Mouse (Mus musculus) cerebellum, adult 11-12 months (tissue): Measurements from ENCODE around the gene Mptx2.
"Not testable (repeated sequence)": the region's sequence is repeated elsewhere in the genome, so short reads cannot be mapped to it uniquely, and the experiment has no call there.

Experiments used
- DNase-seq: peaks from one replicate; pipeline ENCODE4 v3.0.0; 2022

The Mptx2 gene

DNA sequence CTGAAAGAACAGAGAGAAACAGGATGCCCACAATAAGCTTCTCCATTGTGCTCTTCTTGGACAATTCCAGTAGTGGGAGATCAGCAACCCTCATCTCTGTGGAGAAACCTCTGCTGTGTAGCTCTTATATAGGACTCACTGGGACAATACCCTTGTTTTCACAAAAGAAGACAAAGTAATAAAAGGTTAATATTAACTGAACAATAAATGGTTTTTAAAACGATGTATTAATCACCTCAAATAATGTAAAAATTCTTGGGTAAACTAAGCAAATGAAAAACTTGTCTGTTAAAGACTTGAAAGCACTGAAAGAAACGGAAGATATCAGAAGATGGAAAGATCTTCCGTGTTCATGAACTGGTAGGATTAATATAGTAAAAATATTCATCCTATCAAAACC is at the start of gene Mptx2:
Mptx2 (minus strand) TSS at position 101 of the 400 bp plus-strand sequence.
- DNase-seq = no peak

DNA sequence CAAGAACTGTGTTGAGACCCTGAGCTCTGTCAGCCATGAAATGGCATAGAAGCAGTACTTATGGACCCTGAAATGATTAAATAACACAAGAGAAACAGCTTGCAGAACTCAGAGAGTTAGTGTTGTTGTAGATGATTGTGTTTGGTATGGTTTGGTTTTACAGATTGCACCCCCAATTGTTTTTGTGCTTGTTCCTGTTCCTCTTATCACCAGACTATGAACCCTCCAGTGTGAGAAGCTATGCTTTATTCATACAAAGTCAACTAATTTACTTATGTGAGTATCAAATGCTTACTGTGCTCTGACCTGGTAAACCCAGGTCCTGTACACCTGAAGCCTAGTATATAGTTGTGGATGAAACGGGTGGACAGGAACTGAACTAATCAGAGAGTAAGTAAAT is 49.0 kb upstream of the Mptx2 start:
- DNase-seq = no peak

DNA sequence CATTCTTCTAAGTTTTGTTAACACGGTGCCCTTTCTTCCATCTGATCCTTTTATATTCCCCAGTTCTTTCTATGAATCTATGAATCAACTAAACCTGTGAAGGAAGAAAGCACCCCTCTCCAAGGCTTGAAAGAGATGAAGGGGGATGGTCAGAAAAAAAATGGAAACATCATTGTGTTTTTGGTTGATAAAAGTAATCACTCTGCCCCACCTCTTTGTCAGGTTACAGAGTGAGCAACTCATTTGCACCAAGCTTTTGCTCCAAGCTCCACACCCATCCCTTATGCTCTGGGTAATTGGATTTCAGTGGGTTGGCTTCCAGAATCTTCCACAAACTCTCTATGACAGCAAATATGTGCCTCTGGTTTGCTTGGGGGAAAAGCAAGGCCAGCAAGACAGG is 47.8 kb upstream of the Mptx2 start:
- DNase-seq = no peak

DNA sequence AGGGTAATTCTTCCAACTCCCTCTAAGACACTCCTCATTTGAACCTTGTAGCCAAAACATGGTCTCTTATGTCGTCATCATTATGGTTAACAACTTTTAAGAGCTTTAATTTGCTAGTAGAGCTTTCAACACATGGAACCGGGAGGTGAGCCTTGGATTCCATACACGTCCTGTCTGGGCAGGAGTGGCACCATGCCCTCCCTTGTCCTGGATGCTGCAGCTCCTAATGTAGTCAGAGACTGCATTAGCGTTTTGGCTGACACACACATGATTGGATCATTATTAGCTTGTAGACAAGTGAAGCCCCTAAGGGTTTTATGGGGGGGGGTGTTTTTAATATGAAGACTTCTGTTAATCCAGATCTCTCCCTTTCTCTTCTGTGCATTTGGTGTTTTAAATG is 47.4 kb upstream of the Mptx2 start:
- DNase-seq = no peak

DNA sequence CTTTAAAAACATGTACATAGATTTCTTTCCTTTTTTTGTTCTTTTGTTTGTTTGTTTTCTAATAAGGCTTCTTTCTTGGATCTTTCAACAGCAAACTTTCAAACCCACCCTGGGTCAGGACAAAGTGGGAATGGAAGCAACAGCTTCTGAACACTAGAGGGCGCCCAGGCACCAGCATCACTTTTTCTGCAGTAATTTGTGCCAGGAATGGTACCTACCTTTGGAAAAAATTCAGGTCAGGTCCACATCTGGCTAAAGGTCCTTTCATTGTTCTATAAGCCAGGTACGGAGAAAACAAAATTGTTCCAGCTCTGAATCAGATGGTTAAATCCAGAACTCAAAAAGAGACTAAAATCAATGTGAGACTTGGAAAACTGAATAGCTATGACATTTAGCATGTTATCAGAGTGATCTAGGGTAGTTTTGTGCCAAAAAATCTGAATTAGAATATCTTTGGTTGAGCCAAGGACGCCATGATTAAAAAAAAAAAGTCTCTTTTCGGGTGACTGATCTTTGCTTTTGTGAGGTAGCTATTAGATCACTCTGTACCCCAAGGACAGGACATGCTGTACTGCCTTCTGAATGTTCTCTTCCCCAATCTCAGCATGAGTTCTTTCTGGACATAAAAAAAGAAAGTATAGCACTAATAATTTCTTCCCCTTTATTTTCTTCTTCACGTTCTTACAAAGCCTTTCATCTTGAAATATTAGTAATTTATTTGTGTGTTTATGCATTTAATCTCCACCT is 46.4 kb upstream of the Mptx2 start:
- DNase-seq = no peak

DNA sequence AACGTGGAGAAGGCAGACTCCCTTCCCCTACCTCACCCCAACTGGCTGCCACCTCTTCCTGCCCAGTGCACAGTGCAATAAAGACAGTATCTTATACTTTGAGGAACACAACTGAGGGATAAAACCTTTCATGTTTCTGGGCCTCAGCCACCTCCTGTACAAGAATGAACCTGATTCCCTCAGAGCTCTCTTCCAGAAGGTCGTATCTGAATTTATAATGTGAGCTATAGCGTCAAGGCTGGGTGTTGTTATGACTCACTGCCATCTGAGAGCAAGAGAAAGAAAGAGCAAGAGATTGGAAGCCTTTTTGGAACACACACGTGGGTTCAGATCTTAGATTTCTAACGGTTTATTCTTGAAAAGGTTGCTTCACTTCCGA is 44.7 kb upstream of the Mptx2 start:
- no peak for DNase-seq

DNA sequence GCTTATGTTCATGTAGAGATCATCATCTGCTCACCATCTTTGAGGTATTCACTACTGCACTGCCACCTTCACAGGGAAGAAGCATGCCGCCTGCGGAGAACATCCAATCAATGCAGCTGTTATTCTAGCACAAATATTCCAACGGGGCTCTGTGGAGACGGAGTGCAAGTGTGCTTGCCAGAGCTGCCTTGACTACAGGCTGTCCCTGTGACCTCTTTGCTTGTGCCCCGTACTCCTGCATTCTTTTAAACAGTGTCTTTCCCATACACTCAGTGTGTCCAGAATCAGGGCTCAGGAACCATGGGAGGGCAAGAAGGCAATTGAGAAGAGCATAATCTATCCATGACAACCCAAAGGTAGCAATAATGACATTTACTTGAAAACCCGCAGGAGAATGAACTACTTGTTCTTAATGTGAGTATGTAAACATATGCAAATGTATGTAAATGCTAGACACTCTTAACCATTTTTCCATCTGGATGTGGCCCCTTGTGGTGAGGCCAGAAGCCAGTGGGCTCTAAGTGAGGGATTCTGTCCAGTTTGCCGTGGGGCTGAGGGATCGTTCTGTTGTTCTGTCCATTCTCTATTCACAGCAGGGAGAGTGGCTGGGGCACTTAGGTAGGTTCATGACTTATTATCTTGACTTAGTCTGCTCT is 44.1 kb upstream of the Mptx2 start:
- DNase-seq = no peak

DNA sequence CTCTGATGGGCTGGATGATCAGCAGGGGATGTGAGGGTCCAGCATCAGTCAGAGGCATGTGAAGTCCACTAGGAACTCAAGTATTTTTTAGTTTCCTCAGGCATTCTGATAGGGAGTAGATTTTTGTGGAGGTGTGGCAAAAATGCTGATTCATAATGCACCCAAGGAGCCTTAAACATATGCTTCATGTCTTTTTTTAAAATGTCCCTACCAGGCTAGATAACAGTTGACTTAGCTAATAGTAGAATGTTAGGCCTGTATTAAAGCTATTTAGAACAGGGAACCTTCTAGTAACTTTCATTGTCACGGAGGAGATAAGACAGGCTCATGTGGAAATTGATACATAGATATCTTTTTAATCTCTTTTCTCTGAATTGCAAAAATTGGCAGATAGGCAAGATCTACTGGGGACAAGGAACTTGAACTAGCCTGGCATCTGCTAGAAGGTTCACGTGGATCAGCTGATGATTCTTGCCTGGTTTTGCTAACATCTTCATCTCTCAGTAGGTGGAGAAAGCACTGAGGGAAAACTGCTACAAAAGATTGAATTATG is 40.4 kb upstream of the Mptx2 start:
- no peak for DNase-seq

DNA sequence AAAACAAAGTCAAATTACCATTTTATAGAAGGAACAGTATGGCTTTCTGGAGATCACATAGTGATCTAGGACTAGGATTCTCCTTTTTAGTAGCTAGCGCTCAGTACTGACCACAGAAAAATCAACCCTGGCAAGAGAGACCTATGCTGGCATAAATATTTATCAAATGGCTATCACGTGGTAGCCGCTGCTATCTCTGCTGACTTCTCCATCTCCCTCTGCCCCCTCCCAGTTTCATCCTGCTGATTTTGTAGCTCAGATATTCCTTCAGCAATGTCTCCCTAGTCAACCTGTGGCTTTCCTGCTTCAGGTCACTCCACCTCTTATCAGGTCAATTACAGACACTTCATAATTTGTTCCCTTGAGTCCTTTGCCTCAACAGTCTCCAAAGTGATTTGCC is 38.1 kb upstream of the Mptx2 start:
- no peak for DNase-seq

DNA sequence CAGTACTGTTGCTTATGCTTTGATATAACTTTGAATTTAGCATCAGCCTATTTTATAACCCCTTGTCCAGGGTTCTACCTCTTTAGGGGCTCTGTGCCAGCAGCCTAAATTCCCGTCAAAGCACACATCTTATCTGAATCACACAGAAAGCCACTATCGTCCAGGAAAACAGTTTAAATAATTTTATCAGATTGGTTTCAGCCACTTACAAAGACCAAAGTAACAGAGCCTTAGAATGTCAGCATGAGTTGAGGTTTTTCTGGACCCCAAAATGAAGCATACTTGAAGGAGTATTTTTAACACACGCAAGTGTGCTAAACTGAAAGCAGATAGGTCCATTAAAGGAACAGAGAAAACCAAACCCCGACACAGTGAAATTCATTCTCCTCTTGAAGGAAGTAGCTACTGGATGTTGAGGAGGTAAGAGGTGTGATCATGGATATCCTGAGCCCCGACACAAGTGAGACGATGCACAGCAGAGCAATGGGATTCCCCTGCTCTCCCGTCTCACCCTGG is 36.0 kb upstream of the Mptx2 start:
- DNase-seq = not testable (repeated sequence)

DNA sequence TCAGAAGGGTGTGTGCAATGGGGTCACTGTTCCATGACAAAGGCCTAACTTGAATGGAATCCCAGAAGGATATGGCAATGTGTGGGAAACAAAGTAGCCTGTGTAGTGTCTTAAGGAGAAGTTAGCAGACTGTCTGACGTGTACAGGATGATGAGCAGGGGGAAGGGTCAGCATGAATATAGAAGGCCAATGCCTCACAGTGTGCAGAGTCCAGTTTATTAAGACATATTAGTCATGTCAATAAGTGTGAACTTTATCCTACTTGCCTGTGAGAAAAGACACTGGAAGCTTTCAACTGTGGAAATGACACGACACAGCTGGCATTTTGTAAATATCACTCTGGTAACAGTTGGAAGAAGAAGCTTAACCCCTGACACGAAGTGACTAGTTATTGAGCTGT is 25.2 kb upstream of the Mptx2 start:
- DNase-seq = not testable (repeated sequence)

DNA sequence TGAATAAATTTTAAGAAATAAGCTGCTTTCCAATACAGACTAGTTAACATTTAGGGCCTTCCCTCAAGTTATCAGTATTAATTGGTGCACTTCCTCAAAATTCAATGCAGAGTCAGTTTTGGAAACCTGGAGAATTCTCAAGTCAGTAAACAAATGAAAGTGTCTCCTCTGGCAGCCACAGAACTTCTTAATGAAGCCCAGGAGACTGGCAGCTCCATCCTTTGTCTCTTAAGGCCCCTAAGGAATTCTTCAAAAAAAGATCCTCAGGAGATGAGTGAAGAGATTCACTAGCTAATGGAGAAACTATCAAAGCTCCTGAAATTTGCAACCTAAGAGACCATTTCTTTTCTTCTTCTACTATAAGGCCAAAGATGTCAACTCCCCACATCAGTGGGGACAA is 11.9 kb downstream of the Mptx2 start, which contains the start of gene Olfr418:
Olfr418 (plus strand) TSS at position 301 of the 400 bp plus-strand sequence.
- no peak for DNase-seq

DNA sequence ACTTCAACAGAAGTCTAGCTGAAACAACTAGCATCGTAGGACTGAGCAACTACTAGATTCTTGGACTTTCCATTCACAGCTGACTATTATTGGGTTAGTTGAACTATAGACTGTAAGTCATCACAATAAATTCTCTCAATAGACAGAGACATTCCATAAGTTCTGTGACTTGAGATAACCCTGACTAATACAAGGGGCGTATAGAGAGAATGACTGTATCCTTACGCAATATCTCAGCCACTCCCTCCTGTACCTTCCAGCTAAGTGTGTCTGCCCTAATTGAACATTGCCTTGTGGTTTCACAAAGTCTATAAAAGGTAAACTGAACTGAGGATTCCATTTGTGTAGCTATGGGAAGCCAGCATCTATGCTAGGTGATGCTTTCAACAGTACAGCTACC is 27.7 kb downstream of the Mptx2 start:
- DNase-seq = no peak

DNA sequence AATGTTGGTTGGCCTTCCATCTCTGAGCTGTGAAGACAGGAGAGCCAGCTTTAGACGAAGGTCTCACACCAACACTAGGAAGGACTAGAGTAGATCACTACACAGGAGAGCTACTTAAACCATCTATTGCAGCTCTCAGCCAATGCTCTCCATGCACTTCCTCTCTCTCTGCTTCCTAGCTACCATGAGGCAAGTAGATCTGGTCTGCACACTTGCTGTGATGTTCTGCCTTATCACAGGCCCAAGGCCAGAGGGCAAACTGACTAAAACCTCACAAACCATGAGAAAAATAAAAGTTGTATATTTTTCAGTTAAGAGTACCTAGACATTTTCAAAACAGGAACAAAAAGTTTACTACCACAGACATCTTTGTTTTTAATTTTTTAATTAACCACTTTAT is 40.6 kb downstream of the Mptx2 start:
- DNase-seq = not testable (repeated sequence)

DNA sequence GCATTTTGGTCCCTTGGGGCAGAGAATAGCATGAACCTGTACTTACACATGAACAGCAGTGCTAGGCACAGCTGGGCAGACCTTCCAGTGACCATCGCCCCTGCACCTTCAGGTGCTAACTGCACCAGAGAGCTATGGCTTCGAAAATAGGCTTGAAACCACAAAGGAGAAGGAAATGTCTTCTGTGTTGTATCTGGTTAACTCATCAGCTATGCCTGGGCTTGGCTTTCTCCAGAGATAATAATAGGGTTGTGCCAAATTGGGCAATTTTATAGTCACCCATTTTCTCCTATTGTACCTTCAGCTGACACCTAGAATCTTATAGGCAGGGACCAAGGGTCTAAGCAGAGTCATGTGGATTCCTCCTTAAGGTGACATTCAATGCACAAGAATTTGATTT is 50.5 kb downstream of the Mptx2 start, which contains the start of gene Fcer1a:
Fcer1a (minus strand) TSS at position 134 of the 400 bp plus-strand sequence.
- DNase-seq = no peak
